Mouse (Mus musculus) kidney, postnatal 4 days (tissue): Measurements from ENCODE around the gene Fabp3.

Experiments
- DNase-seq, 2 experiments: peaks; one replicate each; pipeline ENCODE4 v3.0.0; 2021; ENCODE audit warnings: mixed read lengths in 2 of 2

Fabp3 gene

GRCm38 (mm10) chr4:130308231-130309081 lies at the start of gene Fabp3, which contains the start of gene Gm10570:
TSS of gene Fabp3 (plus strand) at chr4:130308595.
TSS of gene Gm10570 (minus strand) at chr4:130308674.
- DNase-seq, result peak; percentile 57 to 71

GRCm38 (mm10) chr4:130260406-130260805 lies 48.0 kb upstream of the Fabp3 start:
- DNase-seq, result no peak

DNA sequence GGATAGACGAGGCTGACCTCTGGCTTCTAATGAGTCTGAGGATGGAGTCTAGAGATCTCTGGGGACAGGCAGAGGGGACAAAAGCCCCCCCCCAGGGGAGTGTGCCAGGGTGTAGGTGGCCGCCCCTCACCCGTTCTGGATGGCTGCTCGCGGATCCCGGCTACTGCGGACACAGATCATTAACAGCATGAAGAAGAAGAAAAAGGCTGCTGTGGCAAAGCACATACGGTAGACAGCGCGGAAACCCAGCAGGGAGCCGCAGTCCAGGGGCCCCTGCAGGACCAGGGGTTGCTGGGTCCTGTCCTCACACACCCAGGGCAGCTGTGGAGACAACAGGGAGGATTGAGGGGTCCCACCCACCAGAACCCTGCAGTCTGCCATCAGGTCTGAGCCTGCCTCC lies 44.3 kb upstream of the Fabp3 start:
- DNase-seq, result peak; percentile 25 to 33

DNA sequence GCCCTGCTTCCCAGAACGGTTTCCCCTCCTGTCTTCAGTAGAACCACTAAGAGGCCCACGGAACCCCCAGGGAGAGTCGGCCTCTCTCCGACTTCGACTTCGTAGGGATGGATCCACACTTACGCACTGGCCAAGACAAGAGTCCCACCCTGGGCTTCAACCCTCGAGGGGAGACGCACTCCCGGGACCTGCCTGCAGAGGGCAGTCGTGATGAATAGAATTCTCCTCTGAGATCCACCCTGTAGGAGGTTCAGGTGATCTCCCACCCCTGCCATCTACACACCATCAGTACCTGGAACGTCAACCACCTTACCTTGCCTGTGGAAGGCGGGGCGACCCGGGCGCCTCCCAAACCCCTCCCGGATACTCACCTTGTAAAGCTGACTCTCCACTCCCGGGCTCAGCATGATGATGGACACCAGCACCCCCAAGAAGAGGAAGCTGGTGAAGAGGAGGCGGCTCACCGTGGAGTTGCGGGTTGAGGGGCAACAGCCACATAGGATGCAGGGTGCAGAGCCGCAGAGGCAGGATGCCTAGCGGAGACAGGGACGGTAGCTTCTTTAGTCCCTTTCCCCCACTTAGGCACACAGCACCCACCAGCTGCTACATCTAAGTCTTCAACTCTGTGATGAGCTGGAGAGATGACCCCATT lies 43.6 kb upstream of the Fabp3 start:
- DNase-seq, result peak; percentile 85 to 86

DNA sequence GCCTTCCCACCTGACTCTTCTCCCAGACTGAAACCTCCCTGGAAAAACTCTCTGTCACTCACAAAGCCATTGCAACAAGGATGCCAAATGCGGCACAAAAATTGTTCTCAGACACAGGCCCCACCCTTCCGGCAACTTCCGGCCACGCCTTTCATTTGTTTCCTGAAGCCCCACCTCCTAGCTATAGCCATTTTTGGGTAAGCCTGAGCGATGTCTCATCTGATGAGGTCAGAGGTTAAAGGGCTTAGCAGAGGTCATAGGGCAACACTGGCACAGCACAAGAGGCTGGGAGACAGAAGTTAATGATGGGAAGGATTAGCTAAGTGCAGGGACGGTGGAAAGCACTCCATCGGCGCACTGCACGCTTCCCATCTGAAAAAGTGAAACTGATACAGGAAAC lies 41.8 kb upstream of the Fabp3 start:
- DNase-seq, result no peak

GRCm38 (mm10) chr4:130267069-130267468 lies 41.3 kb upstream of the Fabp3 start:
- DNase-seq, result peak; percentile 32 to 63

- no peak for DNase-seq
Observed at GRCm38 (mm10) chr4:130268736-130269135, 39.7 kb upstream of the Fabp3 start.

DNA sequence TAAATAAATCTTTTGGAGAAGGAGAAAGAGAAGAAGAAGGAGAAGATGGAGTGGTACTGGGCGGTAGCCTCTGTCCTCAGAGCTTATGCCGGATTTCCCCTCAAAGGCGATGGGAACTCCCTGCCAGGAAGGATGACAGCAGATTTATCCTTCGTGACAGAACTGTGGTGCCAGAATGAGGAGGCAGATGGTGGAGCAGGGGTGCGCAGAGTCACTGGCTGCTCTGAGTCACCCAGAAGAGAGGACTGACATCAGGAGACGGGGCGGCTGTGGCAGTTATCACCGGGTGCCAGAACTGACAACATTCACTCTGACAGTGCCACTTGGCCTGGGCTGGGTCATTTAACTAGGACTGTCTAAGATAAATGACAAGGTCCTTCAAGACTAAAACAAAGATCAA lies 38.3 kb upstream of the Fabp3 start:
- no peak for DNase-seq

DNA sequence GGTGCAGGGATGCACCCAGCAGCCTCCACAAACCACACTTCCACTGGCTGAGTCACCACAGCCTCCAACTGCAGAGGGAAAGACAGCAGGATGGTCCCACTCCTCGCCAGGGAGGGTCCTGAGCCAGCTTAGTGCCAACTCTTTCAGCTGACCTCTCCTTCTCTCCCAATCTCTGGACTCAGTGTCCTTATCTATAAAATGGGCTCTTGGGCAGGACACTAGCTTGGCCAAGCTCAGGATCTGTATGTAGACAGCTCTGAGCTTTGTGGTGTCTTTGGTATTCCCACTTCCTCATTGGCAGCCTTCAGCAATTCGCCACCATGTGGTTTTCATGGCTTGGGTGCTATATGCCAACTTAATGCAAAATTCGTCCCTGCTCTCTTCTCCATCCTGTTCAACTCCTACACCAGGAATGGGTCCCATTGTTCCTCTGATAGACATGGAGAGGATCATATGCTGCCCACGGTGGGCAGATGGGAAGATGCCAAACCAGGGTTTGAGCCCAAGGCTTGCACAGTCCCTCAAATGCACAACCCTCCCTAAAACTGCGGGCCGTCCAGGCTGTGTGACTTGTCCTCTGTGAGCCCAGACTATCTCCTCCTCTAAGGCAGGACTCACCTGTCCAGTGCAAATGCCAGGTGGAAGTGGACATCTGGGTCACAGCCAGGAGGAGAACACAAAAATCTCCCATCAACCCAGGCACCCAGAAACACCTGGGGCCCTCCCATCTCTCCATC lies 37.6 kb upstream of the Fabp3 start:
- no peak for DNase-seq

GRCm38 (mm10) chr4:130273698-130274345 lies 34.6 kb upstream of the Fabp3 start:
- peak in 1 of 2 experiments; percentile 35 for DNase-seq

GRCm38 (mm10) chr4:130274346-130275015 lies 33.9 kb upstream of the Fabp3 start:
- DNase-seq, result peak; percentile 44 to 55

DNA sequence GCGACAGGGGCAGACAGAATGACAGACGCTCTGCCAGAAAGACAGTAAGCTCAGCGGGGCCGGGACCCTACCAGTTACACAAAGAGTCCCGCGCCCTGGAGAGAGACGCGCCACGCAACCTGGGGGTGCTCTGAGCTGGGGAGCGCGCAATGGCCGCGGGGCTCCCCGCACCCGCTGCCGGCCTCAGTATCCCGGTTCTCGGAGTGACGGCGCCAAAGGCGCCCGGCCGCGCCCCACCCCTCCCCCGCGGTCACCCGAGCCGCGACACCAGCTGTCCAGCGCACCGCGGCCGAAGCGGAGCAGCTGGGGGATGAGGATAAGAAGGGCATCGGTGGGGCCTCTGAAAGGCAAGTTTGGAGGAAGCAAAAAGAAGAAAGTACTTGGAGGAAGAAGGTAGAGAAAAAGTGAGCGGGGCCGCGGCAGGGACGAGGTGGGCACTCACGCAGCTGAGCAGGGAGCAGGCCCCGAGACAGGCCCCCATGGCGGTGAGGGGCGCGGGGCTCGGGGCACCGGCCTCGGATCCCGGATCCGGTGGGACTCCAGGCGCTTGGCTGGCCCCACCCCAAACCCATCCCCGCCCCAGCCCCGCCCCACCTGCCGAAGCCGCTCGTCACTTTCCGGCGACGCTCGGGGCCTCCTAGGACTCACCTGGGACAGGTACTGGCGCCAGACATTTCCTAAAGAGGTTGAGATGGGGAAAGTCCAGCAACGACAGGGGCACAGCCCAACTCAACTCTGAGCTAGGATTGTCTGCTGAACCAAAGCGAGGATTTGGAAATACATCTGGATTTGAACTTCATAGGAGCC lies 33.2 kb upstream of the Fabp3 start:
- peak; percentile 66 to 73 for DNase-seq

DNA sequence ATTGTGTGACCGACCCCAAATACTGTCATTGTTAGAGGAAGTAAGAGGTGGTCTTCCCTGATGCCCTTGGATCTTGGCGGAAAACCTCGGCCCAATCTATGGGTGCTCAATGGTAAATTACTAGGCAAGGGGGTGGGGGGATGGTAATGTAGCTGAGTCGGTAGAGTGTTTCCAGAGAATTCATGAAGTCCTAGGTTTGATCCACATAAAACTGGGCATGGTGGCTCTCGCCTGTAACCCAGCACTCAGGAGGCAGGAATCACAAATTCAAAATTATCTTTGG lies 32.6 kb upstream of the Fabp3 start:
- DNase-seq, result no peak

DNA sequence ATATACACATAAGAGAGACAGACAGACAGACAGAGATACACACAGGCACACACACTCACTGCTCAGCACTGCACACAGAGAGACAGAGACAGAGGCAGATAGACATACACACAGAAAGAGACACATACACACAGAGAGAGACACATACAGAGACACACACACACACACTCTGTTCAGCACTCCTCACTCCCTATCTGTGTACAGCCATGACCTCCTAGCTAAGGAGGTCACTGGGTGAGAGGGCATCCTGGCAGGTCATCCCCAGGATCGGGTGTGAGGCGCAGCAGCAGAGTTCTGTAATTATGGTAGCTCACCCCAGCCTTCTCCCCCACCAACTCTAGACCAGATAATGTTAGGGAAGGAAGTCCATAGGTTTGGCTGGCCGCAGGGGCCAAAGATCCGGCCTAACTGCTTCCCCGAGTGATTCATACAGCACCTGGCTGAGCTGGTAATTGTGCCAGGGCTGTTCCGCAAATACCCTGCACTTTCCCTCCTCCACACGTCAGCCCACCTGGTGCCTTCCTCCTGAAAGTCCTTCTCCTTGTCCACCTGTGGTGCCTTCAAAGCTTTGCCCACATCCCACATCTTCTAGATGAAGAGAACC lies 31.7 kb upstream of the Fabp3 start:
- DNase-seq, result no peak

GRCm38 (mm10) chr4:130279105-130279504 lies 29.3 kb upstream of the Fabp3 start, which contains the start of gene Serinc2:
TSS of gene Serinc2 (minus strand) at chr4:130279205.
- DNase-seq, result no peak

- no peak for DNase-seq
Observed at GRCm38 (mm10) chr4:130282856-130283255, 25.5 kb upstream of the Fabp3 start.

GRCm38 (mm10) chr4:130283826-130284225 lies 24.6 kb upstream of the Fabp3 start:
- DNase-seq, result no peak

DNA sequence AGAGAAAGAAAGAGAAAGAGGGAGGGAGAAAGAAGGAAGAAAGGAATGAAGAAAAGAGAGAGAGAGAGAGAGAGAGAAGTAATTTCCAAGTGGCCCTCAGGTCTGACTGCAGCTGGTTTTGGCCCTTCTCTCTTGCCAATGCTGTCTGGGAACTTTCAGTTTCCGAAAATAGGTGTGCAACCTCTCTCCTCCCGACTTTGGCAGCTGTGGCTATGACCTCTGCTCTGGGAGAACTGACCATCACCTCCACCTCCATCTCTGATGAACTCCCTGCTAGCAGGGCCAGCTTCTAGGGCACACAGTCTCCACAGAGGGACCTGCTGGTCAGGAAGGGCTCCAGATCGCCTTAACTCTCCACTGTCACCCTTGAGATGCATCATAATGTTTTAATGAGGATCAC lies 21.9 kb upstream of the Fabp3 start:
- no peak for DNase-seq

- no peak for DNase-seq
Observed at GRCm38 (mm10) chr4:130289824-130290223, 18.6 kb upstream of the Fabp3 start.

DNA sequence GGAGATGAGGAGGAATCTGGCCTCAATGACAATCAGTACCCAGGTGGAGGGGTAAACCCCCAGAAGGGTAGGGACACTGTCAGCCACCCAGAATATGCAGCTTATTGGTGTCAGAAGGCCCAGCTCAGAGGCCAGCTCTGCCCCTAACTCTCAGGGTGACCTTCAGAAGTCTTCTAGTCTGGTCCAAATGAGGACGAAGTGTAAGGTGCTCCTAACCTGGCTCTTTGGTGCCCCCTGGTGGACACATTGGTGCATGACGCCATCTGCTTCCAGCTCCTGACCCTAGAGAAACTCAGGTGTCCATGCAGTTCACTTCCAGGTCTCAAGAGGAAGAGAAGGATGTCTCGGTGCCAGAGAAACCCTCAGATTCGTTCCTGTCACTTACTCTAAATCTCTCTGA lies 16.1 kb upstream of the Fabp3 start:
- peak; percentile 88 to 89 for DNase-seq

- DNase-seq, result no peak
Observed at GRCm38 (mm10) chr4:130294513-130294912, 13.9 kb upstream of the Fabp3 start.
